Mouse (Mus musculus): ENCODE results near the gene Krt8. TPM values are rescaled to one million over a fixed set of nuclear protein-coding genes. Genes with fewer than 3 reads are reported as not detected.

Gene Krt8
- polyA plus RNA-seq, 1 experiment, result 128 TPM

GRCm38 (mm10) chr15:101958891-101959290, 45.4 kb downstream of the Krt8 start:
- no peak for TF ChIP-seq POLR2A (IDR thresholded peaks at IDR 0.05; ENCODE audit: borderline replicate concordance, extremely low read depth, low read depth, low read length)
- TF ChIP-seq CTCF (IDR thresholded peaks at IDR 0.05; ENCODE audit: insufficient read depth, low read length), result no peak
- 82% methylated on average over 3 of the region's 3 CpGs for whole genome bisulfite sequencing
- no peak for DNase-seq
- Histone ChIP-seq H3K4me1 (ENCODE audit: control insufficient read depth, insufficient read depth, low read length) (no peaks in the 10 kb centered on the region), H3K4me3 (replicated peaks; ENCODE audit: extremely low read depth, low read depth, low read length) (no peak overlapping the region)

- TF ChIP-seq POLR2A (IDR thresholded peaks at IDR 0.05; ENCODE audit: borderline replicate concordance, extremely low read depth, low read depth, low read length) (no peak), CTCF (IDR thresholded peaks at IDR 0.05; ENCODE audit: insufficient read depth, low read length) (no peak)
- no peak for DNase-seq
- H3K4me3 ChIP-seq (replicated peaks; ENCODE audit: extremely low read depth, low read depth, low read length), result no peak within 1 kb of the TSS
- WGBS, result 81% methylated on average over 9 of the region's 9 CpGs
- H3K4me1 ChIP-seq (ENCODE audit: control insufficient read depth, insufficient read depth, low read length), result no peaks in the 10 kb centered on the region
These were observed 50.1 kb downstream of the Krt8 start, which contains the start of gene Krt78 for GRCm38 (mm10) chr15:101954187-101954586. Krt78 (minus strand) TSS chr15:101954287.

GRCm38 (mm10) chr15:101952733-101953474, 51.4 kb downstream of the Krt8 start:
- WGBS, result 70% methylated on average over 7 of the region's 7 CpGs
- TF ChIP-seq POLR2A (IDR thresholded peaks at IDR 0.05; ENCODE audit: borderline replicate concordance, extremely low read depth, low read depth, low read length) (no peak), CTCF (IDR thresholded peaks at IDR 0.05; ENCODE audit: insufficient read depth, low read length) (no peak)
- H3K4me1 ChIP-seq (ENCODE audit: control insufficient read depth, insufficient read depth, low read length), result no peaks in the 10 kb centered on the region
- DNase-seq, result no peak
- H3K4me3 ChIP-seq (replicated peaks; ENCODE audit: extremely low read depth, low read depth, low read length), result no peak overlapping the region

Other genes with a start within 250 kb of the Krt8 start
- gene Krt72, start 218.0 kb downstream of the Krt8 start, polyA plus RNA-seq (2012; rRNA removed), result not detected in 2 replicates
- gene Krt73, start 202.1 kb downstream of the Krt8 start, polyA plus RNA-seq (2012; rRNA removed), result not detected in 2 replicates
- gene Krt2, start 186.3 kb downstream of the Krt8 start, polyA plus RNA-seq (2012; rRNA removed), result not detected in 2 replicates
- gene Krt1, start 153.7 kb downstream of the Krt8 start, polyA plus RNA-seq (2012; rRNA removed), result 0.26 and 0.57 TPM in 2 replicates
- not detected in 2 replicates for gene Krt77, start 134.8 kb downstream of the Krt8 start, polyA plus RNA-seq (2012; rRNA removed)
- gene Krt76, start 111.6 kb downstream of the Krt8 start, polyA plus RNA-seq (2012; rRNA removed), result 0.46 TPM in 1 of 2 replicates, not detected in the other
- gene Krt4, start 79.7 kb downstream of the Krt8 start, polyA plus RNA-seq (2012; rRNA removed), result 0.25 and 1,733 TPM in 2 replicates
- gene Krt79, start 64.2 kb downstream of the Krt8 start, polyA plus RNA-seq (2012; rRNA removed), result 24.6 and 32.7 TPM in 2 replicates
- 0.05 and 32.9 TPM in 2 replicates for gene Krt78, start 50.2 kb downstream of the Krt8 start, polyA plus RNA-seq (2012; rRNA removed)
- 62.6 and 63.8 TPM in 2 replicates for gene Krt18, start 23.7 kb upstream of the Krt8 start, polyA plus RNA-seq (2012; rRNA removed)
- 47.3 and 87.1 TPM in 2 replicates for gene Eif4b, start 69.3 kb upstream of the Krt8 start, polyA plus RNA-seq (2012; rRNA removed)
- 255 and 329 TPM in 2 replicates for gene Tns2, start 95.9 kb upstream of the Krt8 start, polyA plus RNA-seq (2012; rRNA removed)
- 40.8 and 55.2 TPM in 2 replicates for gene Spryd3, start 131.8 kb upstream of the Krt8 start, polyA plus RNA-seq (2012; rRNA removed)
- 337 and 400 TPM in 2 replicates for gene Igfbp6, start 139.9 kb upstream of the Krt8 start, polyA plus RNA-seq (2012; rRNA removed)
- 1.1 and 1.2 TPM in 2 replicates for gene Soat2, start 146.0 kb upstream of the Krt8 start, polyA plus RNA-seq (2012; rRNA removed)
- 25.8 and 46.6 TPM in 2 replicates for gene Zfp740, start 198.8 kb upstream of the Krt8 start, polyA plus RNA-seq (2012; rRNA removed)
- 92.8 and 106 TPM in 2 replicates for gene Csad, start 200.2 kb upstream of the Krt8 start, polyA plus RNA-seq (2012; rRNA removed)
- 22.0 and 32.4 TPM in 2 replicates for gene Itgb7, start 227.5 kb upstream of the Krt8 start, polyA plus RNA-seq (2012; rRNA removed)

Data from lung, adult 2 months (tissue).